Mouse (Mus musculus) urinary bladder, adult 18-20 months (tissue): ENCODE results near the gene Ctdsp1.
A peak's percentile ranks its signal among the peaks of the same experiment; 100 is the strongest.
"Not testable (repeated sequence)": the region's sequence is repeated elsewhere in the genome, so short reads cannot be mapped to it uniquely, and the experiment has no call there.

Source experiments
- DNase-seq, 2 experiments: peaks; one replicate each; pipeline ENCODE4 v3.0.0; 2022; ENCODE audit warnings: low spot score in 2 of 2, mixed read lengths in 2 of 2

Ctdsp1 gene

DNA sequence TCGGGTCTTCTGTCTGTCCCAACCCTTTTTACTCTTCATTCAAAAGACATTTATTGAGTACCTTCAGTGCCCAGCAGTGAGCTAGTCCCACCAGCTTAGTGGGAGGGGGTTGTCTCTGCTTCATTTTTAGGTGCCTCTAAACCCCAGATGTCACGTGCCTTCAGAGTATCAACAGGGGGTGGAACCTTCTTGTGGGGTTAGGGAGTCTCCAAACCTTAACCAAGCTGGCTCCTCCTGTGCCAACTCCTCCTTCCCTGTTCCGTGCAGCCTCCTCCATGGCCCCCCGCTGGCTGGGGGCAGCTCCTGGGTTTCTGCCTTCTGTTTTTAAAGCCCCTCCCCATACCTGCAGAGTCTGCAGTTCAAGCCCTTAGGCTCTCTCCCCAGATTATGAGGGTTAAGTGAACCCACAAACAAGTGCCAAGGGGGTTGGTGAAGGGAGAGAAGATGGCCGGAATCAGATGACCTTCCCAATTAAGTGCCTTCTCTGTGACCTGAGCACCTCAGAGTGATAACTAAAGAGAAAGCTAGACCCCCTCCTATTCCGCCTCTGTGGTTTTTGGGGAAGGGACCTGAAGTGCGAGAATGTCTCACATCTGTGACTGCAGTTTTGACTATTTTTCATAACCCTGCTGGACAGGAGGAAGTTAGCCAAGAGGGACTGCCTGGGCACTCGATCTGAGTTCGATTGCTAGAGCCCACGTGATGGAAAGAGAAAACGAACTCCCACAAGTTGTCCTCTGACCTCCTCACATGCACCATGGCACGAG is 5.3 kb downstream of the Ctdsp1 start:
- not testable (repeated sequence) for DNase-seq

DNA sequence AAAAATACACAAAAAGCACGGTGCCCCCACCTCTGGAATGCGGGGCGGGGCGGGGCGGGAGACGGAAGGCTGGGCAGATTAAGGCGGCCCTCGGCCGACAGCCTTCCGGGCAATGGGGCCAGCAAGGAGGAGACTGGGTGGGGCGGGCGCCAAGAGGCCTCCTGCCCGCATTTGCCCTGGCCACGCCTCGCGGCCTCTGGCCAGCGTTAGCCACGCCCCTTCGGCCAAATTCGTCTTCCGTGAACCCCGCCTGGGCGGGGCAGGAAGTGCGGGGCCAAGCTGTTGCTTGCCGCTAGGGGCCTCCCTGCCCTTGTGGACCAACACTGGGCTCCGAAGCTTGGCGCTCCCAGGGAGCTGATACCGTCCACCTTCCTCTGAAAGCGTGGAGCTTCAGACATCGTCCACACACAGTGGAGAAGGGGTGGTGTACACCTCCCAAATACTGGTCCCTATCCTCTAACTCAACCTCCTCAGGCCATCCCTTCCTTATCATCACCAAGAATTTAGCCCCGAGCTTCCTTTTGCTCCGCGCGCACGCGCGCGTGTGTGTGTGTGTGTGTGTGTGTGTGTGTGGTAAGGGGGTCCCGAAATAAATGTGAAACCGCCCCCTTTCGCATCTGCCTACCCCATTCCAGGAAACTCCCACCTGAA is 6.1 kb downstream of the Ctdsp1 start:
- peak; percentile 97 to 99 for DNase-seq

DNA sequence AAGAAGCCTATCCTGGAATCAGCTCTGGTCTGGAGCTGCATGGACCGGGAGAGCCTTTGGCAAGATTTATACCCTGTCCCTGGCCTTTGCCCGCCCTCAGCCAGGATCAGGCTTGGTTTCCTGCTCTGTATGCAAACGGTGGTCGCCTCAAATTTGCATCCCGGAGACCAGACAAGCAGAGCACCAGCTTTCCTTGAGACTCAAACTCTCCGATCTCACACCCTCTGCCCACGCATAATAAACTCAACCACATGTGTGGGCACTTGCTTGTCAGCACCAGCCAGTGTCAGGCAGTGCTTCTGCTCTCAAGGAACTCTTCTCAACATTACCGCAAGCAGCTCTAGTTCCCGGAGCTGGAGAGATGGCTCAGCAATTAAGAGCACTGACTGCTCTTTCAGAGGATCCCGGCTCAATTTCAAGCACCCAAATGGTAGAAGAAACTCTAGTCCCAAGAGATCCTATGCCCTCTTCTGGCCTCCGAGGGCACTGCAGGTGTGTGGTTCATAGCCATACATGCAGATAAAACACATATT is 6.7 kb downstream of the Ctdsp1 start:
- peak in 1 of 2 experiments; percentile 57 for DNase-seq

DNA sequence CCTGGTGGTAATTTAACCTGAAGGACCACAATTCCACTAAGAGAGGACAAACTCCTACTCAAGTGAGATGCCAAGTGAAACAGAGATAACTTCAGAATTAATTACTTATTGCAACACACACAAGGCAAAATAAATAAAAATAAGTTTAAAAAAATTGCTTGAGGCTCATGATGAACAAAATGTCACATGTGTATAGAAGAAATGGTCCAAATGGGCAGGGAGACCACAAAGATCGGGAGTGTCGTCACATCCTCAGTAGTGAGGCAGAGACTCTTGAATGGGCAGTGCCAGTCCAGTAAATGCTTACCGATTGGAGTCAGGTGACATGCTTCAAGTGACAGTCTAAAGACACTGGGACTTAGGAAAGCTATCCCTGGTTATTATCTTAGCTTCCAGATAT is 9.2 kb downstream of the Ctdsp1 start:
- DNase-seq: no peak

DNA sequence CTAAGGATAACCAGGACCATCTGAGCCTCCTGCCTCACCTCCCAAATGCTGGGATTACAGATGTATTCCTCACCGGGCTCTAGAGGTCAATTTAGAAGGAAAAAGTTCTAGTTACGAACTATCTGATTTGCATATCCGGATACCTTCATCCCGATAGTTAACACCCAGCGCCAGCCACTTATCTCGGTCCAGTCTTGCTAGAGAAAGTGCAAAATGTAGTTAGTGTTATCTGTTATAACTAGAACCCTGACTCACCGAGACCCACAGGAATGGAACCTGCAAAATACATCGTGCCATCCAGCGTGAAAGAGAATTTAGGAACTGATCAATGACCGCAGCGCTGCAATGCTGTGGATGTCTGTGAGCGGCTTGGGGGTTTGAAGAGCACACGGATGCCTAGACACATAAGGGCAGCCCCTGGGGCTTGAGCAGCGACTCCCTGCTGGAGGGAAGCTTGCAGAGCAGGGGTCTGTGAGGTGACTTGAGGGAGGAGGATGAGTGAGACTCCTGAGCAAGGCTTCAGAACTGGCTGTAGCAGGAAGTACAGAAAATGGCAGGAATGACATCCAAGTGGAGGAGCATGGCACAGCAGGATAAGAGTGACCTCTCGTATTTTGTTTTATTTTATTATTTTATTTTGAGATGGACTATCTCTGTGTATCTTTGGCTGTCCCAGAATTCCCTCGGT is 9.8 kb downstream of the Ctdsp1 start:
- no peak for DNase-seq

DNA sequence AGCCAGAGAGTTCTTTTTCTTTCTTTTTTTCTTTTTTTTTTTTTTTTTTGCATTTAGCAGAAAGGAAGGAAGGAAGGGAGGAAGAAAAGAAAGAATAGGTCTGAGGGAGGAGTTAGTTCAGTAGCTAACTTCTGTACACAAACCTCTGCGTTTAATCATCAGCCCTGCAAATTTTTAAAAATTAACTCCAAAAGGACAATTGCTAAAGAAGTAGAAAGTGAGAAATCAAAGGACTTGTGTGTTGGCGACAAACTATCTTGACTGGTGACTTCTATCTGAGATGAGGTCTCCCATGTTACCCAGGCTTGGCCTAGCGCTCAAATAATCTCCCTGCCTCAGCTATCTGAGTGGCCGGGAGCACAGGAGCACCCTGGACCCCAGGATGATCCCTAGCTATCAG is 12.9 kb downstream of the Ctdsp1 start:
- DNase-seq: no peak

DNA sequence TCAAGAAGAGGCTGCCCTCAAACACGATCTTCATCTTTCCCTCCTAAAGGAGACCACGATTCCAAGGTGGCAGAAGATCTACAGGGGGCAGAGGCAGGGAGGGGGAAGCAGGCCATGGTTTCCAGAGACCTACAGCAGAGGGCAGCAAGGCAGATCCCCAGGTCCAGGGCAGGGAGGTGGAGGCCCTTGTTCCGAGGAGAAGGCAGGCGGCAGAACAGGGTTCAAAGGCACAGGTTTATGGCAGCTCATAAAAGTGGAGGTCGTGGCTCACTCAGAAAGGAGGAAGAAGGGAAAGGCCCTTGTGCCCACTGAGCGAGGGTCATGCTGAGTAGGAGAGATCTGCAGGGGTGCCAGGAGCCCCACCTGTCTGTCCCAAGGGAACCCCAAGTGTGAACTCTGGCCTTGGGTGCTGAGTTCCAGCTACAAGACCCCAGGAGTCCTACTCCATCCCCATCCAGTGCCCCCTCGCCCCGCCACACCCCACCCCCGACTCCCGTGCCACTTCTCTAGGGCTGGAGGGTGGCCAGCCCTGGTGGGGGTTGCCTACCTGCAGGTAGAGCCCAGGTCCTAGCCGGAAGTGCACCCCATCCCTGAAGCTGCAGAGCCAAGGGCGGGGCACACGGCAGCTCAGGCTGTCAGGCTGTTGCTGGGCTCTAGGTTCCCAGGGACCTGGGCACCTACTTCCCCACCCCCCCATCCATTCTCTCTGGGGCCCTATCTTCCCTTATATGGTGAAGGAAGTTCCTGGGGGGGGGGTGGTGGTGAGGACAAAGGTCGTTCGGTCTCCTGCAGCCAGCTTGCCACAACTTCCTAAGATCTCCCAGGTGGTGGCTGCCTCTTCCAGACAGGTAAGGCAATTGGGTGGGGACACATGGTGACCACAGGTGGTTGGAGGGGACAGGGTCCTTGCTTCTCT is 17.5 kb downstream of the Ctdsp1 start, which contains the start of gene Vil1:
Gene Vil1, plus strand, starts transcription at position 788 of the 916 bp plus-strand sequence.
- DNase-seq: no peak

DNA sequence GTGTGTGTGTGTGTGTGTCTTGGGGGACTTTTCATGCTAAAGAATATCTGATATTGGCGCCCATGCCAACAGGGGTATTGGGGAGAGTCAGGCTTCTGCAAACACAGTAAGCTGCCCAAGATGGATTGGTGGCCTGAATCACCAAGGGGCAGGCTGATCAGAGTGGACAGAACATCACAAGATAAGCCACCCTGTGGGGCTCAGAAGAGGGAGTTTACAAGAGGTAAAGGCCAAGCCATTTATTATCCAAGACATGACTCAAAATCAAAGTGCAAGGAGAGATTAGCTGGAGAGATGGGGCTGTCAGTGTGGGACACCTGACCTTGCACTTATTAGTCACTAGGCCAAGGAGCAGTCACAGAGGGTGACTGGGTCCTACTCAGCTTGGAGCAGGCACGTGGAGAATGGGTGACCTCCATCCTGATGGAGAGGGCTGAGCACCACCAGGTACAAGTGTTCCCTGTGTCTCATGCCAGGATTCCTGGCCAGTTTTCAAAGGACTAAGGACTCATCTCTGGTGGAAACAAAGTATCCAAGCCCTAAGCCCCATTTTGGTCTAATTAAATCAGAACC is 20.5 kb downstream of the Ctdsp1 start:
- DNase-seq: no peak

DNA sequence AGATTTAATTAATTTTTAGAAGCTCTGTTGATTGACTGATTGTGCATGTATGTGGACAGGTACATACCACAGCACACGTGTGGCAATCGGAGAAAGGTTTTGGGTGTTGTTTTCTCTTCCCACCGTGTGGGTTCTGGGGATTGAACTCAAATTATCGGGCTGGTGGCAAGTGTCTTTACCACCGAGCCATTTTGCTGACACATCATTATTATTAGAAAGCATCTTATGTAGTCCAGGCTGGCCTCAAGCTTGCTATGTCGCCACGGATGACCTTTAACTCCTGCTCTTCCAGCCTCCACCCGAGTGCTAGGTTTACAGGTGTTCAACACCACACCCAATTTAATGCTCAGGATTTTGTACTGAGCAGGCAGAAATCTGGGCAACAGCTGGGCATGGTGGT is 21.4 kb downstream of the Ctdsp1 start:
- no peak for DNase-seq

DNA sequence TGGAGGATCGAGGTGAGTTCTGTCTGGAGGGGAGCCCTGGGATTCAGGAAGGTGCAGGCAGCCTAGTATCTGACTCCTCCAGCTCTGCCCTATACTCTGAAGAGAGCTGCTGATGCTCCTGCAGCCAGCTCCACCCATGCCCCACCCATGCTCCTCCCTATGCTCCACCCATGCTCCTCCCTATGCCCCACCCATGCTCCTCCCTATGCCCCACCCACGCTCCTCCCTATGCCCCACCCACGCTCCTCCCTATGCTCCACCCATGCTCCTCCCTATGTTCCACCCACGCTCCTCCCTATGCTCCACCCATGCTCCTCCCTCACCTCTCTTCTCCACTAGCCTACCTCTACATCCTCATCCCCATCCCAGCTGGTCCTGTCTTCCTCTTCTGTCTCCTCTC is 23.8 kb downstream of the Ctdsp1 start:
- no peak for DNase-seq

DNA sequence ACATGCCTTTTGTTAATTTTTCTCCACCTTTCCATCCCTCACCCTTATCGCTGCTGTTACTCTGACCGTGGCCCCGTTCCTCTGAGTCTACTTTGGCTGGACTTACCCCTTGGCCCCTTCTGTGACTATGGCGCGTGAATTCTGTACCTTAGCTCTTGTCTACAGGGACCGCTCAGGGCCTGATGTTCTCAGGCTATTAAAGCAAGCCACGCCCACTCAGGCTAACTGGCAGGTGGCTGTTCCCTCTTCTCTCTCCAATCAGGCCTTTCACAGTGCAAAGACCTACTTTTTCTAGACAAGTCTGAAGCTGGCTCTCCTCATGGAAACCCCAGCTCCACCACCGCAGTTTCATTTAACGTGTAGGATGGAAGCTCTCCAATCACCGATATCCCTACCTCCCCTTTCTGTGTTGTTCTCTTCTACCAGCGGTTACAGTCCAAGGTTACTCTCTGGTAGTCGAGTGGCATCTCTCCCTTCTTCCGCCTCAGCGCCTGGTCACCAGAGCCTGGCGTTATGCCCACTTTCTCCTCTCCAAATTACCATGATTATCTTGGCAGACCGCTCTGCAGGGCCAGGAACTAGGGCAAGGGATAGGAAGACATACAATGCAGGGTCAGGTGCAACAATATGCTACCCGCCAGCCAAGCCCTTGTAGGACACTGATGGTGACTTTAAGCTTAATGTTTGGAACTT is 27.6 kb downstream of the Ctdsp1 start:
- DNase-seq: no peak

DNA sequence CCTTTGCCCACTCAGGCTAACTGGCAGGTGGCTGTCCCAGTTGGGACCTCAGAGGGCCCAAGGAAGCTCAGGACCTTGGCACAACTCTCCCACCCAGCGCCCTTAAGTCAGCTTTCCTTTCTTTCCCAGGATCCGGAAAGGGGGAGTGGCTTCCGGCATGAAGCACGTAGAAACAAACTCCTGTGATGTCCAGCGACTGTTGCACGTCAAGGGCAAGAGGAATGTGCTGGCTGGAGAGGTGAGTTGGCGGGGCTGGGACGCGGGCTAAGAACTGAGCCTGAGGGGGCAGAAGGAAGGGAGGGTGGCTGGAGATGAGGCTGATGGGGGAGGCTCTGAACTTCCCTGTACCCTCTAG is 28.1 kb downstream of the Ctdsp1 start:
- DNase-seq: no peak

DNA sequence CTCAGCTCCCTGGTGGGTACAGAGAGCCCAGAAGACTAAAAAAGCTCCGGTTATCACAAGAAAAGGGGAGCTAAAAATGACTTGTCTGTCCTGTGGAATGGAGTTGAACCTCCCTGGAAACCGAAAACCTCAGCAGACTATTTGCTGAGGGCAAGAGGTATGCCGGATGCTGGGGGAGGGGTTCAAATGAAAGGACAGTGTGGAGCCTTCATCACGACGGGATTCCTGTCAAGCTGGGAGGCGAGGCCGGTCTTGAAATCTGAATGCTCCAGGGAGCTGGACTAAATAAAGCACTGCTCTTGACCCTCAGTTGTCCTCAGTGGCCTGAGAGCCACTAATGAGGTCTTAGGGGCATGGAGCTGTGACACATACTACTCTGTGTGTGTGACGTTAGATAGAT is 31.8 kb downstream of the Ctdsp1 start:
- no peak for DNase-seq

DNA sequence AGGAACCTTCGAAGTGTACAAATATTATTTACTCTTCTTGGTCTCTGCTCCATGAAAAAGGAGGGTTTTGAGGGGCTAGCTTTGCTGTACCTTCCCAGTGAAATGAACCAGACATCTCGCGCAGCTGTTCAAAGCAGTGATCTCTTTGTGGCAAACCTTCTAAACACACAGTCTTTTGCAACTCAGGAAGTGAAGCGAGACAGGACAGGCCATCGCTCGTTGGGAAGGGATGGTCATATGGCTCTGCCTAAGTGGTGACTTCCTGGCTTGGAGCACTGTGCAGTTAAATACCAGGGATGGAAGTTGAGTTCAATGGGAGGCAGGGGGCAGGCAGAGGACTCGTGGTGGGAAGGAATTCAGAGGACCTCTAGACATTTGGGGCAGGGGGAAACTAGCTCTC is 34.5 kb downstream of the Ctdsp1 start:
- DNase-seq: no peak

DNA sequence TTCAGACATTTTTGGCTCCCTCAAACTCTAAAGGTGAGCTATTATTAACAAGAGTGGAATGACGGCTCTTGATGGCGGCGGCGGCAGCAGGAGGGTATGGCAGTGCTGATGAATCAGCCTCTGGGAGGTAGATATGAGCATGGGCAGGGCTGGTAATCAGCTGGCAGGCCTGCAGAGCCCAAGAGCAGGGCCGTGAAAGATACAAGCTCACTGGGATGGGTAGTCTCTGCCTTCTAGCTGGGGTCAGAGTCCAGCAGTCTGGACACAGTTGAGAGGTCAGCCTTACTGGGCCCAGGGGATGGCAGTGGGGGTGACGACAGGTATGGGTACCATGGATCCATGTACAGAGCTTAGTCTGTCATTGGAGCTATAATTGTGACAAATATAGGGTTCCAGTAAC is 41.9 kb downstream of the Ctdsp1 start:
- no peak for DNase-seq

DNA sequence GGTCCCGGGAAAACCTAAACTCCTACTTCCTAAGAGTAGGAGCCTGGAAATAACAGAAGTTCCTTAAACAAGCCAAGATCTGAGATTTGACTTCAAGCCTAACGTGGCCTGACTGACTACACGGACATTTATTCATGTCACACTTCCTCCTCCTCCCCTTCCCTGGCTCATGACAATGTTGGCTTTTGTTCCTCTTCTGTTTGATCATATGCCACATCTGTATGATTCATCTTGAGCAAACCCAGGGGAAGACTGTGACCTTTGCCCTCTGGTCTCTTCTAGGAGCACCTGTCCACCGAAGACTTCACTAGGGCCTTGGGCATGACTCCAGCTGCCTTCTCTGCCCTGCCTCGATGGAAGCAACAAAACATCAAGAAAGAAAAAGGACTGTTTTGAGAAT is 43.3 kb downstream of the Ctdsp1 start:
- DNase-seq: no peak

DNA sequence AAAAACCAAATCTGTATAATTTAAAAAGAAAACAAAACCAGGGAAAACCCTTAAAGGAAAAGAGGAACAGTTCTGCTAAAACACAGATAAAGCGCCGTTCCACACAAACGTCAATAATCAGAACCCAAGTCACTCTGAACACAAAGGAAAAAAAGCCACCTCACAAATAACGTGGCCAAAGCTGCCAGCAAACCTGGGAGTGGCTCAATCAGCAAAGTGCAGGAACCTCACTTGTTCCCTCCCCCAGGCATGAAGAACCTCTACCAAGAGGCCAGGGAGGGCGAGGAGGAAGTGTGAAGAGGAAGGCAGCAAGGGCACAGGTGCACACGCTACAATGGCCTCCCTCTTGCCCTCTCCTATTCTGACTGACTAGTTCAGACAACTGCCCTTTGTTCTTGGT is 44.3 kb downstream of the Ctdsp1 start:
- no peak for DNase-seq

DNA sequence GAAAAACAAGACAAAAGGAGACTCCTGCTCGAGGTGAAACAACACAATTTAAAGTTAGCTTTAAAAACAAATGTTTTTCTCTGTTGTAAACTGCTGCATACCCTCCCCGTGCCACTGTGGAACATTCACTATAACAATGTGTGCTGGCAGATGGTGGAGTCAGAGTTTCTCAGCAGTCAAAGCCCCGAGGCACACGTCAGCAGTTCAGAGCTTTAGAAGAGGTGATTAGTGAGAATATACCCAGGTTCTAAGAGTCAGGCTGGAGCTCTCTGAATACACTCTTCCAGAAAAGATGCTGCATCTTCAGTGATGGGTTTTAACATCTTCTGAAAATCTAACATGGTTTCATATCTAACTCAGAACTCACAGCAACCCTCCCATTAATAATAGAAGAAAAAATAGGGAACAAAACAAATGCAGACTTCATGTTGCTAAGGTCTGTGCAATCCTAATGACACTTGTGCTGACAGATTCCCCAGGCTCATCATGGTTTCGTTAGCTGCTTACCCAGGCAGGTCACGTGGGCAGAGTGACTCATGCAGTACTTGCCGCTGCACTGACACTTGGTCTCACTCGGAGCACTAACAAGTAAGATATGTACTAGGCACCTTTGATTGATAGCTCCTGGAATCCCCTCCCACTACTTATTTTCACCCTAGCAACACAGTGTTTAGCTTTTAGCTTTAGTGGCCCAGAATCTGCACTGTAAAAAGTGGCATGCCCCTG is 46.6 kb downstream of the Ctdsp1 start:
- peak; percentile 45 to 46 for DNase-seq

DNA sequence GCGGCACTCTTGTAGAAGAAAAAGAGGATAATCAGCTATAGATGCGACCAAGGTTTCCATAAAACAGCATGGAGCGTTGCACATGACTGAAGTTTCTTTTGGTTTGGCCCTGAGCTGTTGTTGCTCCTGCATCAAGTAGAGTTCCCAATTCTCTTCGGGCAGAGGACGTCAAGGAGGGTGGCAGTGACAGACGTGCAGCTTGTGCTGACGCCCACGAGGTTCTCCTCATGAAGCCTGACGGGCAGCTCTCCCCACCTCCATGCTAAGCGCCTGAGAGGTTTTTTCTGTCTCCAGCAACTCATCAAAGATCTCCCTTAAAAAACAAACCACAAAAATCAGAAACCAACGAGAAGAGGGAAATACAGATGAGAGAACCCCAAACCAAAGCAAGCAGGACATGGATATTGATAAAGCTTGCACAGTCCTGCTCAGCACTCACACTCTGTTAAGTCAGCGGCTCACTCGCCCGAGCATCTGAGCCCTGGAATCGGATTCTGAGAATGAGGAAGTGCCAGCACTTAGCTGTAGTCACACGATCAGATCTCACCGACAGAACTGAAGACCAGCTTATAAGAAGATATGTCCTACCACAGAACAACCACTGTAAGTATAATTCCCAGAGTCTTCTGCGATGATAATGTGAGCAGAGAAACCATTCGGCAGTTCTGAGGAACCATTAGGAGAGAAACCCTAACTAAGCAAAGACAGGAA is 48.0 kb downstream of the Ctdsp1 start:
- no peak for DNase-seq
